Mouse (Mus musculus) C2C12 (cell line): ENCODE measurements around the gene Gtf3c5.

Experiments
- CTCF ChIP-seq: IDR thresholded peaks from one replicate; pipeline ENCODE4 v1.5.1; 2011; ENCODE audit not compliant: control insufficient read depth, insufficient read depth, insufficient read length
- USF1 ChIP-seq: IDR thresholded peaks from one replicate; pipeline ENCODE4 v1.6.1; 2011; ENCODE audit warnings: low read depth, mild to moderate bottlenecking, control low read depth, moderate library complexity

- TF ChIP-seq CTCF: no peak
- TF ChIP-seq USF1: no peak
Observed at GRCm38 (mm10) chr2:28535650-28536049, 47.9 kb downstream of the Gtf3c5 start.
